Mouse (Mus musculus): ENCODE data around the gene Vinac1. TPM values are rescaled to one million over a fixed set of nuclear protein-coding genes. Genes with fewer than 3 reads are reported as not detected.
A peak's percentile ranks its signal among the peaks of the same experiment; 100 is the strongest.

Vinac1 gene
- polyA plus RNA-seq, 1 experiment, result 0.78 TPM

- DNase-seq (ENCODE audit: low read depth), result peak; percentile 69
- TF ChIP-seq CTCF (IDR thresholded peaks at IDR 0.05; ENCODE audit: borderline replicate concordance, extremely low read depth, insufficient read depth, insufficient read length), result no peak
- no peak for TF ChIP-seq POLR2A (IDR thresholded peaks at IDR 0.05; ENCODE audit: borderline replicate concordance, extremely low read depth, insufficient read depth, insufficient read length, poor library complexity, severe bottlenecking)
These were observed 8.9 kb downstream of the Vinac1 start for GRCm38 (mm10) chr2:129038937-129039631.

- TF ChIP-seq POLR2A (IDR thresholded peaks at IDR 0.05; ENCODE audit: borderline replicate concordance, extremely low read depth, insufficient read depth, insufficient read length, poor library complexity, severe bottlenecking), result no peak
- TF ChIP-seq CTCF (IDR thresholded peaks at IDR 0.05; ENCODE audit: borderline replicate concordance, extremely low read depth, insufficient read depth, insufficient read length), result no peak
- DNase-seq (ENCODE audit: low read depth), result peak; percentile 25
These were observed 9.5 kb downstream of the Vinac1 start for GRCm38 (mm10) chr2:129038426-129038936.

- DNase-seq (ENCODE audit: low read depth), result no peak
- no peak for TF ChIP-seq CTCF (IDR thresholded peaks at IDR 0.05; ENCODE audit: borderline replicate concordance, extremely low read depth, insufficient read depth, insufficient read length)
- TF ChIP-seq POLR2A (IDR thresholded peaks at IDR 0.05; ENCODE audit: borderline replicate concordance, extremely low read depth, insufficient read depth, insufficient read length, poor library complexity, severe bottlenecking), result no peak
These were observed 12.6 kb downstream of the Vinac1 start for GRCm38 (mm10) chr2:129035381-129035780.

GRCm38 (mm10) chr2:129024820-129025219 is 23.2 kb downstream of the Vinac1 start:
- DNase-seq (ENCODE audit: low read depth), result no peak
- TF ChIP-seq POLR2A (IDR thresholded peaks at IDR 0.05; ENCODE audit: borderline replicate concordance, extremely low read depth, insufficient read depth, insufficient read length, poor library complexity, severe bottlenecking) (no peak), CTCF (IDR thresholded peaks at IDR 0.05; ENCODE audit: borderline replicate concordance, extremely low read depth, insufficient read depth, insufficient read length) (no peak)

- DNase-seq (ENCODE audit: low read depth), result no peak
- TF ChIP-seq CTCF (IDR thresholded peaks at IDR 0.05; ENCODE audit: borderline replicate concordance, extremely low read depth, insufficient read depth, insufficient read length), result no peak
- no peak for TF ChIP-seq POLR2A (IDR thresholded peaks at IDR 0.05; ENCODE audit: borderline replicate concordance, extremely low read depth, insufficient read depth, insufficient read length, poor library complexity, severe bottlenecking)
These were observed 27.9 kb downstream of the Vinac1 start for GRCm38 (mm10) chr2:129020106-129020505.

GRCm38 (mm10) chr2:129008867-129009266 is 39.1 kb downstream of the Vinac1 start:
- TF ChIP-seq CTCF (IDR thresholded peaks at IDR 0.05; ENCODE audit: borderline replicate concordance, extremely low read depth, insufficient read depth, insufficient read length), result 0 out of 2 replicates have a peak, but pooled peaks have one; percentile 4
- DNase-seq (ENCODE audit: low read depth), result peak; percentile 3

DNA sequence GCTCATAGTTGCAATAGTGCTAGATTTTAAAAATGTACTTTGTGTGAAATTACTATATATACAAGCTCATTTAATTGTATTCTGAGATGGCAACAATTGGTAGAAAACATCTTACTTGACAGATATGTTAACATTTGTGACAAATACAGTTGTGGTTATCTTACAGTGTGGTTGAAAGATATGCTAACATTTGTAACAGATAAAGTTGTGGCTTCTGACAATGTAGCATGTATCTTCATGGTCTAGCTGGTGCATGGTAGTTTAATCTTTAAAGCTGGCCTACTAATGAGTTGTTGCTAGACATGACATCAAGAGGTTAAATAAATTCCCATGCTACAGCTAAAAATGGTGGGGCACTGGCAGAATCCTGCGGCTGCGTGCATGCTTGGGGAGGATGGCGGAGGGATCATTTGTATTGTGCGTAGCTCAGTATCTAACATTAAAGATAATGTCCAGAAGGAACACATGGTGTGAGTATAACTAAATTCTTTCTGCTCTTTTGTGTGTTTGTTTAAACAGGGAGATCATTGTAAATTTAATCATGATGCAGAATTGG is 41.7 kb downstream of the Vinac1 start:
- TF ChIP-seq POLR2A (IDR thresholded peaks at IDR 0.05; ENCODE audit: borderline replicate concordance, extremely low read depth, insufficient read depth, insufficient read length, poor library complexity, severe bottlenecking), result no peak
- TF ChIP-seq CTCF (IDR thresholded peaks at IDR 0.05; ENCODE audit: borderline replicate concordance, extremely low read depth, insufficient read depth, insufficient read length), result no peak
- peak; percentile 1 for DNase-seq (ENCODE audit: low read depth)

- no peak for DNase-seq (ENCODE audit: low read depth)
- no peak for TF ChIP-seq POLR2A (IDR thresholded peaks at IDR 0.05; ENCODE audit: borderline replicate concordance, extremely low read depth, insufficient read depth, insufficient read length, poor library complexity, severe bottlenecking)
- TF ChIP-seq CTCF (IDR thresholded peaks at IDR 0.05; ENCODE audit: borderline replicate concordance, extremely low read depth, insufficient read depth, insufficient read length), result no peak
These were observed 43.1 kb downstream of the Vinac1 start for GRCm38 (mm10) chr2:129004872-129005271.

DNA sequence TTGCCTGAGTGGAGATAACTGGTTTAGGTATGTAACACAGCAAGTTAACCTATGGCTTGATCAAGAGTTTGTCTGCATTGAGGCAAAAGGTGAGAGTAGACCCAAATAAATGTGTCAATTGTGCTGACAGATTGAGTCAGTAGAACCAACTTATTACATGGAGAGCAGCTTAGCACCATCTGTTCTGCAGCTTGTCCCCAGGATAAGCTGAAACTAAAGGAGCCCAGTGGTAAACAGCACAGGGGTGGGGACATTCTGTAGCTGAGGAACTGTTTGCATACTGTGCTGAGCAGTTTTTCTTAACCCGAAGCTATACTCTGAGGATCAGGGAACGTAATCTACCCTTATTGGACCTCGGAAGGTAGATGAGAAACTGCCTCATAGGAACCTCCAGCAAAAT is 63.2 kb downstream of the Vinac1 start:
- DNase-seq (ENCODE audit: low read depth), result peak; percentile 18
- no peak for TF ChIP-seq POLR2A (IDR thresholded peaks at IDR 0.05; ENCODE audit: borderline replicate concordance, extremely low read depth, insufficient read depth, insufficient read length, poor library complexity, severe bottlenecking)
- no peak for TF ChIP-seq CTCF (IDR thresholded peaks at IDR 0.05; ENCODE audit: borderline replicate concordance, extremely low read depth, insufficient read depth, insufficient read length)

DNA sequence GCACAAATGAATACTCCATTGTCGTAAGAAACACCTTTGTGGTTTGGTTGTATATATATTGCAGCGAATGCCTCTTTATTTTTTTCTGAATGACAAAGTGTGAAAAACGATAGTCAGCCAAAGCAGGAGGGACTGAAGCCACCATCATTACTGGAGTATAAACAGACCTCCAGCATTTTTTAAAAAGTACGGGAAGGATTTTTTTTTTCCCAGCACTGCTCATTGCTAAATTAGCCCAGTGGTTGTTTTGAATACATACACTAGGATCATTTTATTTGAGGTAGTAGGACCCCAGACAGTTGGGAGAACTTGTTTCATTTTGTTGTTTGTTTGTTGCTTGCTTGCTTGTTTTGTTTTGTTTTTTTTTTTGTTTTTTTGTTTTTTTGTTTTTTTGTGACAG is 72.4 kb downstream of the Vinac1 start:
- no peak for DNase-seq (ENCODE audit: low read depth)
- TF ChIP-seq POLR2A (IDR thresholded peaks at IDR 0.05; ENCODE audit: borderline replicate concordance, extremely low read depth, insufficient read depth, insufficient read length, poor library complexity, severe bottlenecking) (no peak), CTCF (IDR thresholded peaks at IDR 0.05; ENCODE audit: borderline replicate concordance, extremely low read depth, insufficient read depth, insufficient read length) (no peak)

Other genes starting within 250 kb of the Vinac1 start
- 26.6 and 28.3 TPM in 2 replicates for gene Tmem87b, start 230.1 kb downstream of the Vinac1 start, polyA plus RNA-seq (2012; rRNA removed)
- 1.3 and 1.7 TPM in 2 replicates for gene Fbln7, start 185.2 kb downstream of the Vinac1 start, polyA plus RNA-seq (2012; rRNA removed)
- gene Zc3h8, start 104.1 kb downstream of the Vinac1 start, polyA plus RNA-seq (2012; rRNA removed), result 6.3 and 8.7 TPM in 2 replicates
- gene Zc3h6, start 80.8 kb downstream of the Vinac1 start, polyA plus RNA-seq (2012; rRNA removed), result 2.4 and 4.0 TPM in 2 replicates
- 18.4 and 18.5 TPM in 2 replicates for gene Gm10762, start 80.4 kb downstream of the Vinac1 start, polyA plus RNA-seq (2012; rRNA removed)
- gene Ttl, start 17.8 kb upstream of the Vinac1 start, polyA plus RNA-seq (2012; rRNA removed), result 22.3 and 30.4 TPM in 2 replicates
- 34.4 and 34.9 TPM in 2 replicates for gene Polr1b, start 52.8 kb upstream of the Vinac1 start, polyA plus RNA-seq (2012; rRNA removed)
- 23.4 and 31.6 TPM in 2 replicates for gene Chchd5, start 81.5 kb upstream of the Vinac1 start, polyA plus RNA-seq (2012; rRNA removed)
- 57.3 and 72.7 TPM in 2 replicates for gene Slc20a1, start 150.6 kb upstream of the Vinac1 start, polyA plus RNA-seq (2012; rRNA removed)
- 4.4 and 6.9 TPM in 2 replicates for gene Ckap2l, start 249.0 kb upstream of the Vinac1 start, polyA plus RNA-seq (2012; rRNA removed)

All from brain, embryonic 14.5 days (tissue).